Mouse (Mus musculus): ENCODE data around the gene Timm17a. TPM values are rescaled to one million over a fixed set of nuclear protein-coding genes. Genes with fewer than 3 reads are reported as not detected.

The Timm17a gene
- total RNA-seq, 2 experiments from 2014 or later = 155 to 166 TPM

DNA sequence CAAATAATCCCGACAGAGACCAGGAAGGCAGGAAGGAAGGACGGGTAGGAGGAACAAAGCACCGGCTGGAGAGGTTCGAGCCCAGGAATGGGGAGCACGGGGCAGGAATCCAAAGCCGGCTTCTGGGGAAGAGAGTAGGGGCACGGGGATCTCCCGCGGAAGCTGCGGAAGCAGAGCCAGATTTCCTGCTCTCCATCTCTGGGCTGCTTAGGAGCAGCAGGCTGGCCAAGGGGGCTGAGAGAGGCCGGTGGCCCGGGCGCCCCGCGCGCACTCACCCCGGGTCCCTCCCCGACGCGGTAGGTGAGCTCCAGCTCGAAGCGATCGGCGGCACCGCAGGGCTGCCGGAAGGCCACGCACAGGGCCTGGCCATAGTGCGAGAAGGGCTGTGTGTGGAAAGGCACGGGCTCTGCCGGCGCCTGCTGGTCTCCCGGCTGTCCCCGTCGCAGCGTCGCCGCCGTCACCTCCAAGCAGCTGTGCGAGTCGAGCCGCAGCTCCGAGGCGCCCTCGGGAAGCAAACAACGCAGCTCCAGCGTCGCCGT is 30.2 kb downstream of the Timm17a start:
- intact Hi-C loops (cut with DNase I) = loop anchor here (5.0 kb wide), 1 partner anchor 84 kb away; no protein-coding TSS in a partner anchor
- DNase-seq (ENCODE audit: extremely low spot score in 1 of 2, low spot score in 2 of 2) = peak in 1 of 2 experiments; percentile 65

DNA sequence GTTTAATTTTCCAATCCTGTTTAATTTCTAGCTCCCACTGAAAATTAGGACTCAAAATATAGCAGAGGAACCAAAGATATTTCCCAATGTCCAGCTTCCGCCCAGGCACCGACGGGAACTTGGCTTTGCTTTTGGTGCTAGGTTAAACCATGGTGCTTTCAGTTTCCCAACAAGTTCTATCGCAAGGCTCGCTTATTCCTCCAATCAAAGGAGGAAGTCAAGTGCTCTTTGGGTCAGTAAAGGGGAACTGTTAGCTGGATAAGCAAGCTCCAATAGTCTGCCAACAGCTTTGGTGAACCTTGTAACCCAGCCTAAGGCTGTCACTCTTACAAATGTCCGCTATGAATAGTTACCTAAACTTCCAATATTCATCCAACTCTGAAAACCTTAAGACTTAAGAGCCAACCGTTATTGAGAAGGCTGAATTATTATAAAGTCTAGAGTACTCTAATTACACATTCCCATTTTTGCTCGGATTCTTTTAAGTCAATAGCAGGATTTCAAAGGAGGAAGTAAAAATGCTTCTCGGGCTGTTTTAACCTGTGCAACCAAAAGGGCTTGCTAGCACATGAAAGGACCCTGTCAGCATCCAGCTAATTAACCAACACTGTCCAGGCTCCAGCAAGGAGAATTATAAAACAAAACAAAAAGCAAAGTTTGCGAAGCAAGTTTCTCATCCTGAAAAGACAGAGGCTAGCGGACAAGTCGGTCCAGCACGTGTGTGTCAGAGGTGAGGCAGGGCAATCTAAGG is 30.9 kb downstream of the Timm17a start:
- intact Hi-C loops (cut with DNase I) = loop anchor here (5.0 kb wide), 1 partner anchor 85 kb away; no protein-coding TSS in a partner anchor
- no peak for DNase-seq (ENCODE audit: extremely low spot score in 1 of 2, low spot score in 2 of 2)

DNA sequence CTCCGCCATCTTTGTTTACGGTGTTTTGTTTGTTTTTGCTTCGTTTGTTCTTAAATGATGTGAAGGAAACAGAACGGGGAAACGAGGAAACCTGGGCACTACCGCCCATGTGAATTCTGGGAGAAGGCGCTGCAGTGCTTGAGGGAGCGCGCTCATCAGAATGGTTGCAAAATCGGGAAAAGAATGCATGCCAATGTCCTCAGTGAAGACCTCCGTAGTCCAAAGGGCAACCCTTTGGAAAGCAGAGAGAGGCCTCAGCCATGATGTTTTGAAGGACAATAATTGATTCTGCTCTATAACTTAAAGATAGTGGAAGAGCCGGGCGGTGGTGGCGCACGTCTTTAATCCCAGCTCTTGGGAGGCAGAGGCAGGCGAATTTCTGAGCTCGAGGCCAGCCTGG is 31.7 kb downstream of the Timm17a start:
- intact Hi-C loops (cut with DNase I) = loop anchor here (5.0 kb wide), 1 partner anchor 85 kb away; no protein-coding TSS in a partner anchor
- no peak for DNase-seq (ENCODE audit: extremely low spot score in 1 of 2, low spot score in 2 of 2)

DNA sequence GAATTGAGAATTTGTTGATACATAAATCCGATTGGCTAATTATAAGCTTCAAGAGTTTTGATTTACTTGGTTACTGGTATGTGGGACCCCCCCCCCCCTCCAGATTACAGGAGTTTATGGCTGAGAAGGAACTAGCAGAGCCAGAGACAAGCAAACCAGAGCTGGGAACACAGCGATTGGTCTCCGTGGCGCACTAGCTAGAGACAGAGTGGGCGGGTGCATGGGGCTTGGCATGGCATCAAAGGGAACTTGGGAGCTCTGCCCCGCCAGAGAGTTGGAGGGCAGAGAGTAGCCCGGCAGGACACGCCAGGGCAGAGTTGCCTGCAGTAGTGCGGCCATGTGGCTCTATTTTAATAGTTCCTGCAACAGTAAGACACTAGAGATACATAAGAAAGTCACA is 32.9 kb downstream of the Timm17a start:
- peak; percentile 61 to 85 for DNase-seq (ENCODE audit: extremely low spot score in 1 of 2, low spot score in 2 of 2)
- intact Hi-C loops (cut with DNase I) = loop anchor here (5.0 kb wide), 1 partner anchor 87 kb away; no protein-coding TSS in a partner anchor

DNA sequence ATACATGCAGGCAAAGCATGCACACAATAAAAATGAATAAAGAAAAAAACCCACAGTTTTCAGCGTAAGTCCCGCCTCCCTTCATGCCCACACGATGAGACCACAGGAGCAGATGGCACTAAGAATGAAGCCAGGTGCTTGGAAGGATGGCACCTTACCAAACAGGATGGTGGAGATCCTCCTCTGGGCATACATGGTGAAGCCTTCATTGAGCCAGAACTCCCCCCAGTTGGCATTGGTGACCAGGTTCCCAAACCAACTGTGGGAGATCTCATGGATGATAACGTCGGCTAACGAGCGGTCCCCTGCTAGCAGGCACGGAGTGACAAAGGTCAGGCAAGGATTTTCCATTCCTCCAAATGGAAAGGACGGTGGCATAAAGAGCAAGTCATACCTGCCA is 42.2 kb downstream of the Timm17a start:
- intact Hi-C loops (cut with DNase I) = no loop called here
- no peak for DNase-seq (ENCODE audit: extremely low spot score in 1 of 2, low spot score in 2 of 2)

DNA sequence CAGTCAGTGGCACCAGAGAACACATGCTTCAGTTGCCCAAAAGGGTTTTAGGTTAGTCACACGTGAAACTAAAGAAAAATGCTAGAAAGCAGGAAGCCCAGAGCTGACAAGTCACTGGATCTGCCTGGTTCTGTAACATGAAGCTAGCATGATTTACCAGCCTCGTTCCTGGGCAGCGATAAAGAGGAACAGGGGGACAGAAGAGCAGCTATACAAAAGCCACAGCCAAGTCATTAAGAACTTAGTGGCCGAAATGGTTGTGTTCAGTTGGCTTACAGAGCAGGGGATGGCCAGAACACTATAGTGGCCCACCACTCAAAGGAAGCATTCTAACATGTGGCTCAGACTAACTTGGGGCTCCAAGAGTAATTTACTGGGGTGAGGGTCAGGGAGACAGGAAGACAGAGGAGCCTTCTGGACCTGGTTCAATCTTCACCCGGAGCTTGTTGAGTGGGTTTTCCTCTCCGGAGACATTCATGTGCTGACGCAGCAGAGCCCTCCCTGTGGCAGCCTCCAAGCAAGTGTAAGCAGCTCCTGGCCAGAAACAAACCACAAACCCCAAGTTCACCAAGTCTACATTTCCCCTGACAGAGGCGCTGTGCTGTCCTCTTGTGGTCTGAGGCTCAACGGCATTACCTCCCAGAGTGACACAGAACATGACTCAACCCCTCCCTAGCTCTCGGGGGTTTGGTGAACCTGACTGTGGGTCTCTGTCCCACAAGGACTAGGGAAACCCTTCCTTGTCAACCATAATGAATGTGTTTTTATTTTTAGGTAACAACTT is 45.7 kb downstream of the Timm17a start:
- intact Hi-C loops (cut with DNase I) = no loop called here

DNA sequence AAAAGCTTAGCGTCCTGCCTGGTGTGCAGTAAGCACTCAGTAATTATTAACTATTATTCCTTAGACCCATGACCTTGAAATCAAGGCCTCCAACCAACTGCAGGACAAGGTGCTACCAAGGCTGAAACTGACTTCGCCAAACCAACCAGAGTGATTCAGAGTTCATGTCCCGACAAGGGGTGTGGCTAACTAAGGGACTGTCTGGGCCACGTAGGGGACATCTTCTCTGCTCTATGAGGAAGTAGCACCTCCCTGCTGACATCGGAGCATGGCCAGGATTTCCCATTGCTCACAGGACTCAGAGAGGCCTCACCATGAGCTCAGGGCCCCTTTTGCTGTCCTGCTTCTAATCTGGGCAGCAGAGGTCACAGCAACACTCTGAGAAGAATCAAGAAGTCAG is 47.7 kb downstream of the Timm17a start:
- DNase-seq (ENCODE audit: extremely low spot score in 1 of 2, low spot score in 2 of 2) = no peak
- intact Hi-C loops (cut with DNase I) = no loop called here

More for the DNA sequence above, 45.7 kb downstream of the Timm17a start:
- DNase-seq (ENCODE audit: extremely low spot score in 1 of 2, low spot score in 2 of 2) = no peak

DNA sequence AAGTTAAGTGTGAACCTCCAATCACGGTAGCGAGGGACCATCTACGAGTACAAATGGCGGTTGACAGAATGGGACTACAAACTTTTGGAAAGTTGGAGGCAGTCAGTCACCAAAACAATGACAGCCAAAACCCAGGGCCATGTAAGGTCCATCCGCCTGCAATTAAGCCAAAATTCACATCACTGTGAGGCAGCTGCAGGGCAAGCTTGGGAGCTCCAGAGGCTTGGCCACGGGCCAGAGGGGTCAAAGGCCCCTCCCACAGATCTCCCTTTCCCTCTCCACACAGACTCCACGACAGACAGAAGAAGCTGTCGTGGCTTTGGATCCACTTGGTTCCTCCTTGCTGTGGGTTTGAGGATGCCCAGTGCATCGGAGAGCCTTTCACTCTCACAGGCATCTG is 50.3 kb downstream of the Timm17a start:
- intact Hi-C loops (cut with DNase I) = no loop called here
- peak in 1 of 2 experiments; percentile 43 for DNase-seq (ENCODE audit: extremely low spot score in 1 of 2, low spot score in 2 of 2)

DNA sequence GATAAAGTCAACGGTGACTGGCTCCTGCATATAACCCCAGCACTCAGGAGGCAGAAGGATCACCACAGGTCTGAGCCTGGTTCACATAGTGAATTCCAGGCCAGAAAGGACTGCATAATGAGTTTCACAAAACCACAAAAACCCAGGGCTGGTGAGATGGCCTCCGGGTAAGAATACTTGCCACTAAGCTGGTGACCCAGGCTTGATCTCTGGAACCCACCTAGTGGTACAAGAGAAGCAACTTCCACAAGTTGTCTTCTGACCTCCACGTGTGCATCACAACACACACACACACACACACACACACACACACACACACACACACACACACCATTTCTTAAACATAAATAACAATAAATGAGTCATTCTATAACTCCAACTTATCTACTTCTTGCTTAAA is 51.2 kb downstream of the Timm17a start:
- intact Hi-C loops (cut with DNase I) = no loop called here
- no peak for DNase-seq (ENCODE audit: extremely low spot score in 1 of 2, low spot score in 2 of 2)

DNA sequence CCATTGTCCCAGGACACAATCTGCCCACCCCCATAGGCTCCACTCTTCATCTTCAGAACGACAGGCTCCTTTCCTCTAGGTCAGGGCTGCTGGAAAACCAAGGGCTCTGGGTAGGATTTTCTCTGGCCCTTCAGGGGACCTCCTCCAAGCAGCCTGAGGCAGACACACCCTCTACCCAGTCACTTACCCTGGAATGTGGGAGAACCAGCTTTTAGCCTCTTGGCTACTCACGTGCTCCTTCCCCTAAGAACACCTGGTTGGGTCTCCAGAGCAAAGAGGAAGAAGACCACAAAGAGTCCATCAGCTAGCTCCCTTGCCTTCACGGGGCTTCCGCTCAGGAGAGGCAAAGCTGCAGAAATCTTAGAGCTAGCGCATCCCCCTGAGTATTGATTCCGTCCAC is 52.6 kb downstream of the Timm17a start:
- DNase-seq (ENCODE audit: extremely low spot score in 1 of 2, low spot score in 2 of 2) = no peak
- intact Hi-C loops (cut with DNase I) = no loop called here

DNA sequence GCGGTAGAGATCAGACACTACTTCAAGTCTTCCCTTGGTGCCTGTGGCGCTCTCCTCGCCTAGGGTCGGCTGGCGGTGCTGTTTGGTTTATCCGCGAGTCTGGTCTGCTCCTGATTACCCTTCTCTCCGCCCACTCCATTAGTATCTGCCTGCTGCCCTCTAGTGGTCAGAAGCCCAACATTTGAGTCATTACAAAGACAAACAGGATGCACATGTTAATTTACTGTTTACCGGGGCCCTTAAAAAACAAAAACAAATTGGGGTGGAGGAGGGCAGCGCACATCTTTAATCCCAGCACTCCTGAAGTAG is 54.5 kb downstream of the Timm17a start:
- peak; percentile 56 to 82 for DNase-seq (ENCODE audit: extremely low spot score in 1 of 2, low spot score in 2 of 2)
- intact Hi-C loops (cut with DNase I) = loop anchor here (2.0 to 10.0 kb wide), 2 partner anchors 86 to 106 kb away; no protein-coding TSS in a partner anchor

DNA sequence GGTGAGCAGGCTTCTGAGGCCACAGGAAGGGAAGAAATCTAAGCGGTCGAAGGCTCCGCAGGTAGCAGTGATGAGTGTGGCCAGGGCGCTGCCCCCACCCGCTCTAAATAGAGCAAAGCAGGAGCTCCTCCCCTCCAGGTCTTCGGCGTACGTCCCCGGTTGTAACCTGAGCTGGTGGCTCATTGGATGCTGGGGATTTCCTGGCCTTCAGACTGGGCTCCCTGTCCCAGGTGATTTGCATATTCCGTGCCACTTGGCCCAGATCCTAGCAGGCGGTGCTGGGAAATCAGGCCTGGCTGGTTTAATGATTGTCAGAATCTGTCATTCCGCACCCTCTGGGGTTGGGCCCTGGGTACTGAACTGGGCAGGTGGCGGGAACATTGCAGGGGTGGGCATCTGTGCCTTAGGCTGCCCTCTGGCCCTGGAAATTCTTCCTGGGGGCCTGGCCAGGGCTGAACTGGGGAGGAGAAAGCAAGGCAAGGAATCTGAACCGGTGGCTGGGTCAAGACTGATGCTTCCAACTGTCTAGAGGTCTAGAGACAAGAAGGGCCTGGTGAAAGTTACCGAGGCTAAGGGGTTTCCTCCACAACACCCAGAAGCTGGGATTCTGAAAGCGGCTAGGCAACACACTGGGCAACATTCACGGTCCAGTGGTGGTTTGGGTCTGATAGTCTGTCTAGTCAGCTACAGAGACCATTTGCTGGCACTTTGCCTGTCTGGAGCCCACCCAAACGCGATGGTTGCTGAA is 55.0 kb downstream of the Timm17a start, which contains the start of gene Elf3:
Elf3 (minus strand) TSS at position 189 of the 748 bp plus-strand sequence.
- intact Hi-C loops (cut with DNase I) = loop anchor here (2.0 to 10.0 kb wide), 2 partner anchors 86 to 106 kb away; no protein-coding TSS in a partner anchor
- no peak for DNase-seq (ENCODE audit: extremely low spot score in 1 of 2, low spot score in 2 of 2)

DNA sequence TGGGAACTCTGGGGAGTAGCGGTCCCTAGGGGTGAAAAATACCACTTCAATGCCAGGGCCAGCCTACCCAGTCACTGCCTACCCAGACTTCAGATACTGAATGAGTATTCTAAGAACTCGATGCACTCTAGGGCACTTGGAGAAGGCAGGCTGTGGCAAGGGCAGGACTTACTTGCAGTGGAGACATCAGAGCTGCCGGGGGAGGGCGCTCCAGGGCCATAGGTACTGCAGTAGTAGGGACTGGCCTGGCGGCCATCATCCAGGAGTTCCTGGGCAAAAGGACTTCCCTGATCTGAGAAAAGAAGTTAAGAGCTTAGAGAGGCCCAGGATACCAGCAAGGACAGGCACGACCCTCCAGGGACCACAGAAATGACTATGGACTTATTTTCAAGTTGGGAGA is 57.3 kb downstream of the Timm17a start:
- intact Hi-C loops (cut with DNase I) = loop anchor here (10.0 kb wide), 1 partner anchor 109 kb away; no protein-coding TSS in a partner anchor
- DNase-seq (ENCODE audit: extremely low spot score in 1 of 2, low spot score in 2 of 2) = no peak

DNA sequence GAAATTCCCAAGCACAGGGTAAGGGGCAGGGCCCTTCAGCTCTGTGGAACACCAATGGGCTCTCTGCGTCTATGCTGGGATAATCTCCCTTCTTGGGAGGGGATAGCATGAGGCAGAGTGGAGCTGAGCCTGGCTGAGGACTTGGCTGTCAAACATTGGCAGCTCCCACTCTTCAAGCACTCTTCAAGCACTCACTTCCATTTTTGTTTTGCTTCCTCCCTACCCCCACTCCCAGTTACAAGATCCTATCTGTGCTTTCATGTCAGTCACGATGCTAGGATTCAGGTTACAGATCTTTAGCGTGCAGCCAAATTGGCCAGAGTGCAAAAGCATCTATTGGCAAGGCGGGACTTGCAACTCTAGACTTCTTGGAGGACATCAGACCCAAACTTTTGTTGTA is 60.7 kb downstream of the Timm17a start:
- intact Hi-C loops (cut with DNase I) = loop anchor here (10.0 kb wide), 1 partner anchor 112 kb away; no protein-coding TSS in a partner anchor
- DNase-seq (ENCODE audit: extremely low spot score in 1 of 2, low spot score in 2 of 2) = no peak

DNA sequence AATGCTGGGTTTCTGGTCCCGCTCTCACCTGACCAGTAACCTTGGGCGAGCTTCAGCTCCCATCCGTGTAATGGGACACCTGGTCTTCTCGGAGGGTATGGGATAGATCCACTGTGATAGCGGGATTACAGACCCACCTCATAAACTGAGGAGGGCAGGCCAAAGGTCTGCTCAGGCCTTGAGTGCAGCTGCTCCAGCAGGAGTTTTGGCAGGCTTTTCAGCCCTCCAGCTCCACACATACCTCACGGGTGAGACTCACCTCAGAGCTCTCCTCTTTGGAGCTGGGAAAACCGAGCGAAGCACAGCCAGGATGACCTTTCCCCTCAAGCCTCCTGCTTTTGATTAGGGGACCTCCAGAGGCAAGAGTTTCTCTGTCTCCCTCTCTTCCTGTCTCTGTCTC is 62.2 kb downstream of the Timm17a start:
- intact Hi-C loops (cut with DNase I) = loop anchor here (10.0 kb wide), 1 partner anchor 113 kb away; no protein-coding TSS in a partner anchor
- DNase-seq (ENCODE audit: extremely low spot score in 1 of 2, low spot score in 2 of 2) = no peak

DNA sequence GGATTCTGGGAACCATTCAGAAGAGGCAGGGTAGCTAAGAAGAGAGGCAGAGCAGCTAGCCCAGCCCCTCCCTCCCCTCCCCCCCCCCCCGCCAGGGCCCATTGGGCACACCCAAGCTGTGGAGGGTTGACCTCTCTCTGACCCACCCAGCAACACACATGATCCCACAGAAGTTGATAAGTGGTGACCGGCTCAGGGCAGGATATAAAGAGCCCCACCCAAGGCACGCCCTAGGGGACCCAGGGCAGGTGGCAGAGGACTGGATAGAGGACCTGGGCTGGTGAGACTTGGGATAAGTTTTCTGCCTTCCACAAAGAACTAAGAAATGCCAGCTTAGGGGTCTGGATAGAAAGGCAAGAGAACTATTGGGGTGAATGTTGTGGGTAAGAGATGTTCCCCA is 62.9 kb downstream of the Timm17a start:
- no peak for DNase-seq (ENCODE audit: extremely low spot score in 1 of 2, low spot score in 2 of 2)
- intact Hi-C loops (cut with DNase I) = loop anchor here (10.0 kb wide), 1 partner anchor 114 kb away; no protein-coding TSS in a partner anchor

DNA sequence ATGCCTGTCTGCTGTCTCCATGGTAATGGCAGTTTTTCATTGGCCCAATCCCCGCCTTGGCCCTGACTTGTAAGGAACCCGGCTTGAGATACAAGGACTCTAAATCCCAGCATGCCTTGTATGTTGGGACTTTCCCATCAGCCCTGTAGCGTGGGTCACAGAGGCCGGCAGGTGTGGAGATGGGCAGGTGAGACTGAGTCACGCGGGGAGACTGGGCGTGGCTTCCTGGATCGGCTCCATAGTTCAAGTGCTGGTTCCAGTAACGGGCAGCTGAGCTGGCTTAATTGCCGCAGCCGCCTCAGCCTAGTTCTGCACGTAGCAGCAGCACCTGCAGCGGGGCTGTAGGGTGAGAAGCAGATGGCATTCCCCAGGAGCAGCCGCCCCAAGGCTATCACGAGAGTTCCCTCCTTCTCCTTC is 65.1 kb downstream of the Timm17a start:
- intact Hi-C loops (cut with DNase I) = no loop called here
- peak; percentile 54 to 56 for DNase-seq (ENCODE audit: extremely low spot score in 1 of 2, low spot score in 2 of 2)
